Mouse (Mus musculus): ENCODE measurements around the gene Gtf2e1.

Gene Gtf2e1

GRCm38 (mm10) chr16:37540776-37541175, 1.2 kb upstream of the Gtf2e1 start:
- no peak for DNase-seq

GRCm38 (mm10) chr16:37539240-37539610, 364 bp downstream of the Gtf2e1 start:
- no peak for DNase-seq

- no peak for DNase-seq
Observed at GRCm38 (mm10) chr16:37533369-37534068, 6.1 kb downstream of the Gtf2e1 start.

- no peak for DNase-seq
Observed at GRCm38 (mm10) chr16:37532046-37532445, 7.5 kb downstream of the Gtf2e1 start.

GRCm38 (mm10) chr16:37530170-37530569, 9.4 kb downstream of the Gtf2e1 start:
- DNase-seq = no peak

GRCm38 (mm10) chr16:37526688-37527223, 12.8 kb downstream of the Gtf2e1 start:
- no peak for DNase-seq

GRCm38 (mm10) chr16:37525121-37525520, 14.5 kb downstream of the Gtf2e1 start:
- no peak for DNase-seq

- DNase-seq = no peak
Observed at GRCm38 (mm10) chr16:37522100-37522697, 17.4 kb downstream of the Gtf2e1 start.

GRCm38 (mm10) chr16:37520190-37521040, 19.2 kb downstream of the Gtf2e1 start:
- no peak for DNase-seq

GRCm38 (mm10) chr16:37519721-37520120, 19.9 kb downstream of the Gtf2e1 start:
- no peak for DNase-seq

GRCm38 (mm10) chr16:37518662-37519061, 20.9 kb downstream of the Gtf2e1 start:
- no peak for DNase-seq

- no peak for DNase-seq
Observed at GRCm38 (mm10) chr16:37517596-37518211, 21.9 kb downstream of the Gtf2e1 start.

- no peak for DNase-seq
Observed at GRCm38 (mm10) chr16:37516376-37516993, 23.1 kb downstream of the Gtf2e1 start.

GRCm38 (mm10) chr16:37514644-37515043, 24.9 kb downstream of the Gtf2e1 start:
- DNase-seq = no peak

- no peak for DNase-seq
Observed at GRCm38 (mm10) chr16:37511489-37511888, 28.1 kb downstream of the Gtf2e1 start.

- no peak for DNase-seq
Observed at GRCm38 (mm10) chr16:37506751-37507150, 32.8 kb downstream of the Gtf2e1 start.

GRCm38 (mm10) chr16:37504517-37504916, 35.1 kb downstream of the Gtf2e1 start:
- no peak for DNase-seq

GRCm38 (mm10) chr16:37498581-37498980, 41.0 kb downstream of the Gtf2e1 start:
- DNase-seq = peak in 1 of 2 experiments; percentile 18

GRCm38 (mm10) chr16:37495017-37495416, 44.6 kb downstream of the Gtf2e1 start:
- peak; percentile 41 to 42 for DNase-seq

- DNase-seq = no peak
Observed at GRCm38 (mm10) chr16:37486826-37487612, 52.6 kb downstream of the Gtf2e1 start.
